Mouse (Mus musculus) megakaryocyte-erythroid progenitor cell, adult 5-6 weeks (primary cell): Measurements from ENCODE around the gene Trmt5. TPM values are rescaled to one million over a fixed set of nuclear protein-coding genes. Genes with fewer than 3 reads are reported as not detected.

Source experiments
- ATAC-seq: replicated peaks from 2 replicates; pipeline ENCODE4 v1.8.0; 2016; ENCODE audit warnings: mild to moderate bottlenecking, inconsistent platforms; ENCODE audit not compliant: severe bottlenecking, poor library complexity, low FRiP score, low TSS enrichment
- total RNA-seq, 2 experiments: library from RNA; stranded (forward) in 1 of 2; stranded (reverse) in 1 of 2; fragments of 200-1000, 215-1000 nt in 1 of 2; fragments of >200 nt in 1 of 2; fragmentation: Nextera tagmentation in 1 of 2; gene quantifications; 2 replicates each; pipeline ENCODE4 v1.2.3; 2014 to 2017

Gene Trmt5
- total RNA-seq (2014; fragmentation: Nextera tagmentation) (36.4 and 40.6 TPM in 2 replicates), total RNA-seq (2017) (27.4 and 43.3 TPM in 2 replicates)

GRCm38 (mm10) chr12:73286287-73287092 lies at the start of gene Trmt5, which contains the start of gene Slc38a6:
Gene Trmt5 (minus strand): TSS chr12:73286710.
Gene Slc38a6 (plus strand): TSS chr12:73286779.
- ATAC-seq, result peak; percentile 97

GRCm38 (mm10) chr12:73334051-73334551 lies 47.6 kb upstream of the Trmt5 start:
- ATAC-seq, result peak; percentile 79

- ATAC-seq, result no peak
These were observed 46.2 kb upstream of the Trmt5 start for GRCm38 (mm10) chr12:73332701-73333100.

GRCm38 (mm10) chr12:73330236-73330635 lies 43.7 kb upstream of the Trmt5 start:
- no peak for ATAC-seq

- ATAC-seq, result no peak
These were observed 42.1 kb upstream of the Trmt5 start for GRCm38 (mm10) chr12:73328448-73329167.

- no peak for ATAC-seq
These were observed 40.9 kb upstream of the Trmt5 start for GRCm38 (mm10) chr12:73327381-73327780.

GRCm38 (mm10) chr12:73325617-73326016 lies 39.1 kb upstream of the Trmt5 start:
- no peak for ATAC-seq

GRCm38 (mm10) chr12:73325181-73325580 lies 38.7 kb upstream of the Trmt5 start:
- no peak for ATAC-seq

GRCm38 (mm10) chr12:73324742-73325141 lies 38.2 kb upstream of the Trmt5 start:
- peak; percentile 55; the same call in 1 of the 2 replicates for ATAC-seq

- ATAC-seq, result no peak
These were observed 37.7 kb upstream of the Trmt5 start for GRCm38 (mm10) chr12:73324180-73324586.

GRCm38 (mm10) chr12:73317706-73318686 lies 31.5 kb upstream of the Trmt5 start:
- peak; percentile 50; the same call in 1 of the 2 replicates for ATAC-seq

GRCm38 (mm10) chr12:73308711-73309110 lies 22.2 kb upstream of the Trmt5 start:
- ATAC-seq, result no peak

- no peak for ATAC-seq
These were observed 21.2 kb upstream of the Trmt5 start for GRCm38 (mm10) chr12:73307750-73308149.

GRCm38 (mm10) chr12:73304636-73305035 lies 18.1 kb upstream of the Trmt5 start:
- no peak for ATAC-seq

- ATAC-seq, result no peak
These were observed 14.0 kb upstream of the Trmt5 start for GRCm38 (mm10) chr12:73300531-73300930.

GRCm38 (mm10) chr12:73298621-73299020 lies 12.1 kb upstream of the Trmt5 start:
- ATAC-seq, result no peak

- no peak for ATAC-seq
These were observed 9.1 kb upstream of the Trmt5 start for GRCm38 (mm10) chr12:73295505-73296140.

- no peak for ATAC-seq
These were observed 8.4 kb upstream of the Trmt5 start for GRCm38 (mm10) chr12:73294884-73295283.

- no peak for ATAC-seq
These were observed 2.1 kb upstream of the Trmt5 start for GRCm38 (mm10) chr12:73288626-73289025.
